ENCODE assay signal across 9 mouse cellular contexts in genomic region chr15:79777749-79778148, GRCm38 (mm10). TPM values are rescaled to one million over a fixed set of nuclear protein-coding genes. Genes with fewer than 3 reads are reported as not detected.
DNase-seq lines count a peak whose midpoint lies in the region; ATAC-seq and TF ChIP-seq lines count a peak whose summit lies in the region.
"Had no signal": no experiment of that assay in that cellular context is flagged by ENCODE, and none has a peak within 500 bp of the region (broad histone marks: within the 10 kb centered on the region; RNA-seq: fewer than 3 reads in every experiment).

Dnal4 (minus strand) TSS chr15:79777849.

- ATAC-seq in Patski, result no peak

- H3K27me3 ChIP-seq in kidney, adult 2 months (replicated peaks; ENCODE audit: control insufficient read depth, insufficient read depth, low read length), result no peaks in the 10 kb centered on the region
- peaks cover 12% of the 10 kb centered on the region for H3K27me3 ChIP-seq in Patski
- H3K27me3 ChIP-seq in small intestine, adult 2 months (ENCODE audit: control insufficient read depth, insufficient read depth, low read length), result 0 out of 2 replicates have a peak, but pooled peaks cover 2% of the 10 kb centered on the region

- TF ChIP-seq POLR2A in kidney, adult 2 months (IDR thresholded peaks at IDR 0.05; ENCODE audit: low read depth, low read length), result no peak
- no peak for TF ChIP-seq POLR2A in small intestine, adult 2 months (IDR thresholded peaks at IDR 0.05; ENCODE audit: low read depth, low read length)

- peaks cover 5% of the 10 kb centered on the region for H3K4me1 ChIP-seq in kidney, adult 2 months (ENCODE audit: control insufficient read depth, insufficient read depth, low read length)
- H3K4me1 ChIP-seq in small intestine, adult 2 months (ENCODE audit: control insufficient read depth, insufficient read depth, insufficient read length, low read length), result peaks cover 7% of the 10 kb centered on the region; the same call in 1 of the 2 replicates

- in situ Hi-C loops in Patski (cut with MboI; ENCODE audit: low pct_unique_long_range_greater_than_20kb), result no loop called here

- H3K4me3 ChIP-seq in kidney, adult 2 months (ENCODE audit: insufficient read depth, low read depth, low read length), result no peak within 1 kb of the TSS
- H3K4me3 ChIP-seq in small intestine, adult 2 months (ENCODE audit: low read depth, low read length), result no peak within 1 kb of the TSS
- H3K4me3 ChIP-seq: liver, embryonic 15.5 days had no signal

- no peak for DNase-seq in kidney, adult 2 months
- DNase-seq in kidney, adult 18-20 months, result no peak
- DNase-seq in Patski (ENCODE audit: low read depth, low spot score), result no peak
- no peak for DNase-seq in heart, adult 8-10 months (ENCODE audit: low spot score)
- DNase-seq in layer of hippocampus, postnatal 36 days, result no peak
- DNase-seq in testis, postnatal 14 days (ENCODE audit: low spot score), result no peak
- DNase-seq in urinary bladder, postnatal 10 days (ENCODE audit: low spot score), result no peak

- POLR2A ChIA-PET in Patski (lab: Charles Lee), result no interaction called here

- CTCF ChIA-PET in Patski (lab: Charles Lee), result interaction anchor here (1.9 kb wide), 1 partner anchor 53 kb away, joined by 5 read pairs; no protein-coding TSS in a partner anchor

- no peak for TF ChIP-seq CTCF in kidney, adult 2 months (conservative IDR thresholded peaks at IDR 0.05; ENCODE audit: insufficient read depth, insufficient read length, low read depth, low read length)
- TF ChIP-seq CTCF in Patski (IDR thresholded peaks at IDR 0.05), result no peak
- TF ChIP-seq CTCF in small intestine, adult 2 months (IDR thresholded peaks at IDR 0.05; ENCODE audit: extremely low read depth, insufficient read length, insufficient replicate concordance, low read depth, low read length), result no peak

- no peaks in the 10 kb centered on the region for H3K36me3 ChIP-seq in kidney, adult 2 months (ENCODE audit: control insufficient read depth, insufficient read depth, low read length)
- H3K36me3 ChIP-seq in small intestine, adult 2 months (ENCODE audit: control insufficient read depth, insufficient read depth, low read length), result no peaks in the 10 kb centered on the region
- H3K36me3 ChIP-seq: liver, embryonic 15.5 days had no signal

- no peak within 1 kb of the TSS for H3K27ac ChIP-seq in kidney, adult 2 months (ENCODE audit: insufficient read depth, low read depth, low read length)
- no peak within 1 kb of the TSS for H3K27ac ChIP-seq in small intestine, adult 2 months (ENCODE audit: insufficient read depth, low read depth, low read length)
- H3K27ac ChIP-seq: liver, embryonic 15.5 days had no signal

RNA-seq across cellular contexts. Expression of gene Dnal4, which starts in this region (rescaled TPM):
- polyA plus RNA-seq in kidney, adult 2 months (2012; rRNA removed), result 54.3 and 57.8 TPM in 2 replicates
- polyA plus RNA-seq in Patski (2021), result 76.8 TPM
- 10 to 100 TPM; 21.0 to 25.3 (median 21.7) TPM for total RNA-seq in heart, adult 8-10 months (2022)
- 10 to 100 TPM; 52.4 to 53.3 TPM for total RNA-seq in layer of hippocampus, postnatal 36 days (2021)
- polyA plus RNA-seq in small intestine, adult 2 months (2012; rRNA removed), result 8.6 and 18.7 TPM in 2 replicates
